Mouse (Mus musculus) heart, embryonic 13.5 days (tissue): ENCODE results near the gene Foxc2. TPM values are rescaled to one million over a fixed set of nuclear protein-coding genes. Genes with fewer than 3 reads are reported as not detected.

Experiments
- ATAC-seq: fragments of 200-750 bp; cut with Nextera tagmentation; 2 replicates; pipeline ENCODE4 v1.8.0; 2017; ENCODE audit warnings: moderate TSS enrichment; ENCODE audit not compliant: insufficient number of reproducible peaks, low FRiP score, low TSS enrichment; ENCODE audit errors: extremely low read depth
- H3K27ac ChIP-seq: fragments of 300-500 bp; sonication (generic); replicated peaks from 2 replicates; pipeline ENCODE4 v1.5.1; 2015; ENCODE audit warnings: moderate library complexity, mild to moderate bottlenecking, inconsistent platforms
- H3K27me3 ChIP-seq: fragments of 300-500 bp; sonication (generic); replicated peaks from 2 replicates; pipeline ENCODE4 v1.6.1; 2015; ENCODE audit warnings: mild to moderate bottlenecking, inconsistent platforms
- H3K36me3 ChIP-seq: fragments of 300-500 bp; sonication (generic); 2 replicates; pipeline ENCODE4 v1.6.1; 2015; ENCODE audit warnings: mild to moderate bottlenecking, inconsistent platforms
- H3K4me1 ChIP-seq: fragments of 300-500 bp; sonication (generic); 2 replicates; pipeline ENCODE4 v1.6.1; 2015; ENCODE audit warnings: inconsistent platforms
- H3K4me2 ChIP-seq: fragments of 300-500 bp; sonication (generic); 2 replicates; pipeline ENCODE4 v1.6.1; 2015; ENCODE audit warnings: inconsistent platforms, mild to moderate bottlenecking, moderate library complexity
- H3K4me3 ChIP-seq: fragments of 300-500 bp; sonication (generic); 2 replicates; pipeline ENCODE4 v1.5.1; 2015; ENCODE audit warnings: moderate library complexity, mild to moderate bottlenecking, inconsistent platforms
- H3K9ac ChIP-seq: fragments of 300-500 bp; sonication (generic); 2 replicates; pipeline ENCODE4 v1.6.1; 2015; ENCODE audit warnings: inconsistent platforms, mild to moderate bottlenecking, moderate library complexity
- H3K9me3 ChIP-seq: fragments of 300-500 bp; sonication (generic); 2 replicates; pipeline ENCODE4 v1.6.1; 2016; ENCODE audit warnings: inconsistent platforms
- WGBS: fragments of 180-500 bp; shearing (Covaris S2); methylation state at CpG from one replicate; pipeline ENCODE4 v1.1.7; 2015; ENCODE audit warnings: mixed read lengths; 5-methylcytosine and 5-hydroxymethylcytosine counted together
- polyA plus RNA-seq: library from polyadenylated mRNA; unstranded; fragments of >200 nt; fragmentation: Nextera tagmentation; extraction: Ambion mirVana; gene quantifications from 2 replicates; pipeline ENCODE4 v1.2.1, GENCODE M21; 2015

Gene Foxc2
- polyA plus RNA-seq, 1 experiment from 2014 or later, result 6.8 TPM

GRCm38 (mm10) chr8:121088871-121089630, 26.9 kb upstream of the Foxc2 start:
- peak overlapping the region; percentile 34; the same call in 1 of the 2 replicates for H3K9ac ChIP-seq
- H3K4me1 ChIP-seq, result peaks cover 20% of the 10 kb centered on the region
- H3K4me2 ChIP-seq, result peak overlapping the region; percentile 39
- peaks cover 98% of the 10 kb centered on the region for H3K27me3 ChIP-seq
- H3K36me3 ChIP-seq, result no peaks in the 10 kb centered on the region
- H3K9me3 ChIP-seq, result no peaks in the 10 kb centered on the region
- no peak for ATAC-seq
- WGBS, result 5% methylated on average over 40 of the region's 40 CpGs
- H3K27ac ChIP-seq, result no peak overlapping the region
- peak overlapping the region; percentile 25 for H3K4me3 ChIP-seq

GRCm38 (mm10) chr8:121089631-121090380, 26.2 kb upstream of the Foxc2 start:
- no peak overlapping the region for H3K27ac ChIP-seq
- H3K4me1 ChIP-seq, result peaks cover 12% of the 10 kb centered on the region
- no peaks in the 10 kb centered on the region for H3K36me3 ChIP-seq
- peak overlapping the region; percentile 34; the same call in 1 of the 2 replicates for H3K9ac ChIP-seq
- WGBS, result 9% methylated on average over 32 of the region's 32 CpGs
- no peak for ATAC-seq
- H3K9me3 ChIP-seq, result no peaks in the 10 kb centered on the region
- H3K4me2 ChIP-seq, result peak overlapping the region; percentile 39
- H3K4me3 ChIP-seq, result peak overlapping the region; percentile 25
- peaks cover 96% of the 10 kb centered on the region for H3K27me3 ChIP-seq

GRCm38 (mm10) chr8:121090716-121091115, 25.3 kb upstream of the Foxc2 start:
- H3K27ac ChIP-seq, result no peak overlapping the region
- ATAC-seq, result no peak

GRCm38 (mm10) chr8:121092141-121092540, 23.8 kb upstream of the Foxc2 start:
- H3K27ac ChIP-seq, result no peak overlapping the region
- no peak for ATAC-seq

More at GRCm38 (mm10) chr8:121090716-121091115, 25.3 kb upstream of the Foxc2 start:
- Histone ChIP-seq H3K36me3 (no peaks in the 10 kb centered on the region), H3K27me3 (peaks cover 95% of the 10 kb centered on the region), H3K4me1 (peaks cover 10% of the 10 kb centered on the region), H3K9me3 (no peaks in the 10 kb centered on the region), H3K9ac (0 out of 2 replicates have a peak overlapping the region, but pooled peaks have one; percentile 1), H3K4me2 (no peak overlapping the region), H3K4me3 (no peak overlapping the region)
- 21% methylated on average over 1 of the region's 1 CpGs for WGBS

DNA sequence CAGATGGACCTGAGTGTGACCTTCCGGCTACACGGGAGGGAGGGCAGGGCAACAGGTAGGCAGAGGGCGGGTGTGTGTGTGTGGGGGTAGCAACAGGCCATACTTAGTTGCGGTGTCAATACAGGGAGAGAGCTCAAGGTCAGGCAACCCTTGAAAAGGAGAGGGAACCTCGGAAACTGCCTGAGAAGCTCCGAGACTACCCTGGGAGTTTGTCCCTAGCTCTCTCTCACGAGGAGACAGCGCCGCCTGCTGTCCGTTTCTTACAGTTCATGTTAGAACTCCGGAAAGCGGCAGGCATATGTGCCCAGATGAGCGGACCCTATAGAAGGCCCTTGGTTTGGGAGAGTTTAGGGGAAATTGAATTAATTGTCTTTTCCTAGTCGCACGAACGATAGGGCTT, 23.3 kb upstream of the Foxc2 start:
- no peak overlapping the region; the same call in 1 of the 2 replicates for H3K9ac ChIP-seq
- no peak for ATAC-seq
- 3% methylated on average over 16 of the region's 16 CpGs for WGBS
- no peaks in the 10 kb centered on the region for H3K9me3 ChIP-seq
- no peak overlapping the region for H3K27ac ChIP-seq
- H3K4me3 ChIP-seq, result no peak overlapping the region
- peak overlapping the region; percentile 29; the same call in 1 of the 2 replicates for H3K4me2 ChIP-seq
- peaks cover 10% of the 10 kb centered on the region for H3K36me3 ChIP-seq
- peaks cover 10% of the 10 kb centered on the region for H3K4me1 ChIP-seq
- peaks cover 82% of the 10 kb centered on the region for H3K27me3 ChIP-seq

More at GRCm38 (mm10) chr8:121092141-121092540, 23.8 kb upstream of the Foxc2 start:
- 24% methylated on average over 6 of the region's 6 CpGs for WGBS
- no peaks in the 10 kb centered on the region for H3K9me3 ChIP-seq
- H3K4me2 ChIP-seq, result 0 out of 2 replicates have a peak overlapping the region, but pooled peaks have one; percentile 29
- H3K4me3 ChIP-seq, result no peak overlapping the region
- no peak overlapping the region; the same call in 1 of the 2 replicates for H3K9ac ChIP-seq
- peaks cover 5% of the 10 kb centered on the region for H3K36me3 ChIP-seq
- H3K4me1 ChIP-seq, result peaks cover 10% of the 10 kb centered on the region
- H3K27me3 ChIP-seq, result peaks cover 87% of the 10 kb centered on the region

DNA sequence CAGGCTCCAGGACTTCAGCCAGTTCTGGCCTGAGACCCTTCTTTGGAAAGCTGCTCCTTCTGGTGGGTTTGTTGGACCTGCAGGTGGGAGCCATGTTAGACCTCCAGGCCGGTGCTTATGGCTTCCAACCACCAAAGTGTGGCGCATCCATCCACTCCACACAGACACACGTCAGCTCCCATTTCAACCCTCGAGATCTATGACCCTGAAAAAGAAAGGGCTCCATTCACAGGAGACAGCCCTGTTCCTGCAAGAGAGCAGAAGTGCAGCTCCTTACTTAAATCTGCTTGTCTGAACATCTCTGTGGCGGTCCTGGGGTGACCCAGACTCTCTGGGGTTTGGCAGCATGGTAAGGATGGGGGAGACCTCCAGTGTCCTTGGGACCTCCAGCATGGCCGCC, 22.5 kb upstream of the Foxc2 start:
- WGBS, result 63% methylated on average over 6 of the region's 6 CpGs
- Histone ChIP-seq H3K27me3 (peaks cover 74% of the 10 kb centered on the region), H3K36me3 (peaks cover 19% of the 10 kb centered on the region), H3K4me3 (no peak overlapping the region), H3K4me2 (no peak overlapping the region), H3K9ac (no peak overlapping the region), H3K9me3 (no peaks in the 10 kb centered on the region), H3K27ac (no peak overlapping the region), H3K4me1 (peaks cover 10% of the 10 kb centered on the region)
- ATAC-seq, result no peak

DNA sequence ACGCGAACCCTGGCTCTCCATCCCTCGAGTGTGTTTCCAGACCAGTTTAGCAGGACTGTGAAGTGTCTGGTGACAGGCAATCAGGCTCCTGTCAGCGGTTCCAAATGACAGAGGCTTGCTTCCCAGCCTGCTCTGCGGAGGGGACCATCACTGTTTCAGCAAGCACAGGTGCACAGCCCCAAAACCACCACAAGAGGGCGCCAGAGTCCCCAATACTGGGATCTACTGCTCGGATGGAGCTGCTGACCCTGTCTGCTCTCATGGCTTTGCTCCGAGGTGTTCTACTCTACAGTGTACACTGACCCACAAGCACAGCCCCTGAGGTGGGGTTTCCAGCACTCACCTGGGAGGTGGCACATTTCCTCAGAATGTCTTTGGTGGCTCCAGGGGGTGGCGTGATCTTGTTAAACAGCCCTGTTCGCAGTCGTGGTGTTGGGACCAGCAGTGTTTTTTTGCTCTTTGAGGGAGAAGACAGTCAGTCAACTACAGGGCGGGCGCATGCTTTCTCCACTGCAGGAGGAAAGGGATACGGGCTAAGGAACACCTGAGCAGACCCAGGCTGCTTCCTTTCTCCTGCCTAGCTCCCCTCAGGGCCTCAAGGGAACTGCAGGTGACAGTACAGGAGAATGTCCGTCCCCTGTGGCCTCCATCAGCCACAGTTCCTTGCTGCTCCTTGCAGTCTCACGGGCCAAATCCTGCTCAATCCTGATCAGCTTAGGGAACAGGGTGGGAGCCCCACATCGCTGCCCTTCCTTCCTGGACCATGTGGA, 11.7 kb upstream of the Foxc2 start:
- peaks cover 21% of the 10 kb centered on the region for H3K27me3 ChIP-seq
- H3K4me2 ChIP-seq, result no peak overlapping the region
- 39% methylated on average over 17 of the region's 17 CpGs for WGBS
- H3K36me3 ChIP-seq, result peaks cover 64% of the 10 kb centered on the region
- peaks cover 36% of the 10 kb centered on the region for H3K4me1 ChIP-seq
- H3K9me3 ChIP-seq, result no peaks in the 10 kb centered on the region
- no peak overlapping the region for H3K4me3 ChIP-seq
- no peak overlapping the region for H3K9ac ChIP-seq
- peak; percentile 22; the same call in 1 of the 2 replicates for ATAC-seq
- H3K27ac ChIP-seq, result no peak overlapping the region

DNA sequence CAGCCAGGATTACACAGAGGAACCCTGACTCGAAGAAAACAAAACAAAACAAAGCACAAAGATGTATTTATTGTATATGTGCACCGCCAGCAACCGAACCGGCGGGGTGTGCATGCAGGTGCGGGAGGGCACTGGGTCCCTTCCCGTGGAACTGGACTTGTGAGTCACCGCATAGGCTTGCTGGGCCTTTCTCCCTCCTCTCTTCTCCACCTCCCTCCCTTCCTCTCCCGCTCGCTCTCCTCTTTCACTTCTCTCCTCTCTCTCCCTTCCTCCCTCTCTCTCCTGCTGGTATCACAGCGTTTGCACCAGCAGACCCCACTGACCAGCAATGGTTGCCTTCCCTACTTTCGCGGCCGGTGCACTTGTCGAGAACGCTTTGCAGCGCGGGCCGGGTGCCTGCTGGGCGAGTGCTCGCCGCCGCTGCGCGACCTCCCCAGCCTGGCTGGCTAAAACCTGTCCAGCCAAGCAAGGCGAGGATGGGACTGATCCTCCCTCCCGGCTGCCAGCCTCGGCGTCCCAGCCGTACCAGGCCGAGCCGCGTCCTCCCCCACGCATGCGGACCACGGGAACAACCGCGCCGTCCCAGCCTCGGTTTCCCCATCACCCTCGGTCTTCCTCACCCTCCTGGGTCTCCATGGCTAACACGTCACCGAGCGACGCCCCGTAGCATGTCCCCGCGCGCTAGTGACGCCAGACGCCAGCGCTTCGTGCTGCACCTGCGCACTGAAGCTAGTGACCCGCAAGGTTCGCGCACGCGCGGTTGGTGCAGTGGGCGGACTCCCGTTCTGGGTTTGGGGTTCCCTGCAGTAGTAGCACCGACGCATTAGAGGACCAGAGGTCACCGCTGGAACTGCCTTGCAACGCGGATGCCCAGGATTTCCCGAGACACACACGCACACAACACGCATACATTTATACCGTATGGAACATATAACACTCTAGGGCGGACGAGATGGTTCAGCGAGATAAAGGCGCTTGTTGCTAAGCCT, 8.0 kb upstream of the Foxc2 start, which contains the start of gene Mthfsd:
Gene Mthfsd (minus strand): TSS at position 725 of the 989 bp plus-strand sequence.
- peak within 1 kb of the TSS; percentile 93 for H3K4me2 ChIP-seq
- H3K4me1 ChIP-seq, result peaks cover 40% of the 10 kb centered on the region
- WGBS, result 2% methylated on average over 74 of the region's 75 CpGs
- peaks cover 18% of the 10 kb centered on the region for H3K27me3 ChIP-seq
- peak within 1 kb of the TSS; percentile 90 for H3K4me3 ChIP-seq
- peak; percentile 85 for ATAC-seq
- peak within 1 kb of the TSS; percentile 94 for H3K9ac ChIP-seq
- peaks cover 27% of the 10 kb centered on the region for H3K36me3 ChIP-seq
- peak within 1 kb of the TSS; percentile 84 for H3K27ac ChIP-seq
- no peaks in the 10 kb centered on the region for H3K9me3 ChIP-seq

GRCm38 (mm10) chr8:121108657-121109056, 7.3 kb upstream of the Foxc2 start:
- peaks cover 38% of the 10 kb centered on the region for H3K4me1 ChIP-seq
- peak overlapping the region; percentile 61; the same call in 1 of the 2 replicates for H3K27ac ChIP-seq
- H3K9me3 ChIP-seq, result no peaks in the 10 kb centered on the region
- 10% methylated on average over 5 of the region's 5 CpGs for WGBS
- H3K36me3 ChIP-seq, result peaks cover 20% of the 10 kb centered on the region
- no peak for ATAC-seq
- peak overlapping the region; percentile 93 for H3K4me2 ChIP-seq
- peak overlapping the region; percentile 90 for H3K4me3 ChIP-seq
- peaks cover 18% of the 10 kb centered on the region for H3K27me3 ChIP-seq
- H3K9ac ChIP-seq, result peak overlapping the region; percentile 94
